Mouse (Mus musculus) ES-E14 (cell line): ENCODE results near the gene Cldn24. TPM values are rescaled to one million over a fixed set of nuclear protein-coding genes. Genes with fewer than 3 reads are reported as not detected.

Experiments
- DNase-seq: peaks from one replicate; pipeline ENCODE4 v3.0.0-alpha.2; 2013; ENCODE audit warnings: low read depth, low spot score
- H3K27ac ChIP-seq: 2 replicates; pipeline ENCODE4 v1.5.1; 2012; ENCODE audit warnings: low read depth, mild to moderate bottlenecking, low read length, moderate library complexity, mixed read lengths; ENCODE audit not compliant: poor library complexity, insufficient read depth, severe bottlenecking
- H3K36me3 ChIP-seq: 2 replicates; pipeline ENCODE4 v1.6.1; 2012; ENCODE audit warnings: mild to moderate bottlenecking, low read length, moderate library complexity, mixed read lengths; ENCODE audit not compliant: control insufficient read depth, poor library complexity, insufficient read depth, severe bottlenecking
- H3K4me1 ChIP-seq, 2 experiments: fragments of 150-350 bp in 1 of 2; sonication (generic) in 1 of 2; 2 replicates each; pipeline ENCODE4 v1.6.1; 2012; ENCODE audit warnings: low read length in 2 of 2, mild to moderate bottlenecking in 1 of 2, mixed read lengths in 1 of 2; ENCODE audit not compliant: control insufficient read depth in 2 of 2, insufficient read depth in 2 of 2, poor library complexity in 1 of 2
- H3K4me3 ChIP-seq, 2 experiments: fragments of 150-350 bp in 1 of 2; sonication (generic) in 1 of 2; 2 replicates each; pipeline ENCODE4 v1.5.1; 2012; ENCODE audit warnings: low read length in 2 of 2, low read depth in 1 of 2, mild to moderate bottlenecking in 1 of 2, mixed read lengths in 1 of 2; ENCODE audit not compliant: insufficient read depth in 1 of 2, poor library complexity in 1 of 2, severe bottlenecking in 1 of 2
- H3K9ac ChIP-seq: 2 replicates; pipeline ENCODE4 v1.6.1; 2012; ENCODE audit warnings: low read depth, mild to moderate bottlenecking, low read length, mixed read lengths; ENCODE audit not compliant: poor library complexity, insufficient read depth, severe bottlenecking
- H3K9me3 ChIP-seq: fragments of 150-350 bp; sonication (generic); 2 replicates; pipeline ENCODE4 v1.6.1; 2012; ENCODE audit warnings: low read depth, mild to moderate bottlenecking, low read length; ENCODE audit not compliant: control insufficient read depth, insufficient read depth
- CHD2 ChIP-seq: IDR thresholded peaks from 2 replicates; pipeline ENCODE4 v1.6.1; 2014; ENCODE audit warnings: mild to moderate bottlenecking, low read depth, low read length, inconsistent platforms
- HCFC1 ChIP-seq: IDR thresholded peaks from 2 replicates; pipeline ENCODE4 v1.6.1; 2012; ENCODE audit warnings: low read length, inconsistent platforms, borderline replicate concordance; ENCODE audit not compliant: insufficient read depth
- MAFK ChIP-seq: IDR thresholded peaks from 2 replicates; pipeline ENCODE4 v1.6.1; 2014; ENCODE audit warnings: mild to moderate bottlenecking, low read depth, low read length, inconsistent platforms; ENCODE audit not compliant: insufficient read depth
- ZC3H11A ChIP-seq: IDR thresholded peaks from 2 replicates; pipeline ENCODE4 v1.6.1; 2012; ENCODE audit warnings: low read depth, mild to moderate bottlenecking, inconsistent platforms, low read length, borderline replicate concordance
- ZNF384 ChIP-seq: IDR thresholded peaks from 2 replicates; pipeline ENCODE4 v1.6.1; 2012; ENCODE audit warnings: low read depth, low read length, inconsistent platforms
- in situ Hi-C, 2 experiments: fragments of 600-800 bp; cut with MboI; formaldehyde crosslinking; loops; one replicate each; pipeline ENCODE4 v1.15.1; 2025; ENCODE audit warnings: low sequenced_read_pairs in 2 of 2, inconsistent platforms in 1 of 2; ENCODE audit not compliant: unreplicated experiment in 2 of 2
- total RNA-seq: library from RNA; depleted of rRNA; stranded (reverse); fragments of 300-350 nt; gene quantifications from 2 replicates; pipeline ENCODE4 v1.2.3, GENCODE M21; 2012

Gene Cldn24
- total RNA-seq, 1 experiment: not detected

- TF ChIP-seq ZNF384: no peak
- TF ChIP-seq ZC3H11A: no peak
- no peak for TF ChIP-seq CHD2
- TF ChIP-seq MAFK: no peak
- no peak for TF ChIP-seq HCFC1
- Histone ChIP-seq H3K4me1 (0 out of 4 replicates have a peak, but pooled peaks cover 0 to 2% of the 10 kb centered on the region in 2 experiments), H3K27ac (no peak overlapping the region), H3K9ac (no peak overlapping the region), H3K4me3 (no peak overlapping the region), H3K9me3 (no peaks in the 10 kb centered on the region), H3K36me3 (peaks cover 1% of the 10 kb centered on the region; the same call in 1 of the 2 replicates)
- DNase-seq: no peak
- in situ Hi-C loops: no loop called here
Observed at GRCm38 (mm10) chr8:47823777-47824176, 1.8 kb downstream of the Cldn24 start.

- H3K9me3 ChIP-seq: no peaks in the 10 kb centered on the region
- H3K9ac ChIP-seq: no peak within 1 kb of the TSS
- 0 out of 4 replicates have a peak, but pooled peaks cover 0 to 2% of the 10 kb centered on the region in 2 experiments for H3K4me1 ChIP-seq
- no peak within 1 kb of the TSS for H3K4me3 ChIP-seq
- TF ChIP-seq CHD2 (no peak), HCFC1 (no peak), MAFK (no peak), ZC3H11A (no peak)
- DNase-seq: no peak
- H3K27ac ChIP-seq: no peak within 1 kb of the TSS
- peaks cover 1% of the 10 kb centered on the region; the same call in 1 of the 2 replicates for H3K36me3 ChIP-seq
- in situ Hi-C loops: no loop called here
Observed at GRCm38 (mm10) chr8:47824182-47824581, 2.2 kb downstream of the Cldn24 start, which contains the start of gene Cldn22. Gene Cldn22 (plus strand): TSS chr8:47824482.

- H3K9me3 ChIP-seq: no peaks in the 10 kb centered on the region
- no peak for DNase-seq
- no peak overlapping the region for H3K4me3 ChIP-seq
- peaks cover 2% of the 10 kb centered on the region for H3K36me3 ChIP-seq
- no peak overlapping the region for H3K9ac ChIP-seq
- TF ChIP-seq ZC3H11A: no peak
- no peak for TF ChIP-seq HCFC1
- TF ChIP-seq MAFK: no peak
- no peak for TF ChIP-seq CHD2
- TF ChIP-seq ZNF384: no peak
- H3K27ac ChIP-seq: no peak overlapping the region
- peaks cover 0 to 2% of the 10 kb centered on the region in 2 experiments; a peak in 1 of 4 replicates for H3K4me1 ChIP-seq
- in situ Hi-C loops: no loop called here
Observed at GRCm38 (mm10) chr8:47825596-47825995, 3.7 kb downstream of the Cldn24 start.

GRCm38 (mm10) chr8:47826911-47827310 is 5.0 kb downstream of the Cldn24 start:
- Histone ChIP-seq H3K4me1 (peaks cover 0 to 2% of the 10 kb centered on the region in 2 experiments; a peak in 1 of 4 replicates), H3K36me3 (peaks cover 12% of the 10 kb centered on the region), H3K4me3 (no peak overlapping the region), H3K9me3 (no peaks in the 10 kb centered on the region), H3K27ac (no peak overlapping the region), H3K9ac (no peak overlapping the region)
- DNase-seq: no peak
- no peak for TF ChIP-seq CHD2
- in situ Hi-C loops: no loop called here

- peaks cover 12% of the 10 kb centered on the region for H3K36me3 ChIP-seq
- DNase-seq: no peak
Observed at GRCm38 (mm10) chr8:47832616-47833015, 10.7 kb downstream of the Cldn24 start.

More at GRCm38 (mm10) chr8:47832616-47833015, 10.7 kb downstream of the Cldn24 start:
- H3K9ac ChIP-seq: no peak overlapping the region
- TF ChIP-seq HCFC1: no peak
- no peak for TF ChIP-seq CHD2
- TF ChIP-seq ZC3H11A: no peak
- TF ChIP-seq ZNF384: no peak
- TF ChIP-seq MAFK: no peak
- H3K9me3 ChIP-seq: no peaks in the 10 kb centered on the region
- no peak overlapping the region for H3K27ac ChIP-seq
- H3K4me3 ChIP-seq: no peak overlapping the region
- in situ Hi-C loops: no loop called here
- no peaks in the 10 kb centered on the region; a peak in 1 of 4 replicates for H3K4me1 ChIP-seq
